Comparison of ENCODE assay signal across 10 mouse cellular contexts in the genomic region with DNA sequence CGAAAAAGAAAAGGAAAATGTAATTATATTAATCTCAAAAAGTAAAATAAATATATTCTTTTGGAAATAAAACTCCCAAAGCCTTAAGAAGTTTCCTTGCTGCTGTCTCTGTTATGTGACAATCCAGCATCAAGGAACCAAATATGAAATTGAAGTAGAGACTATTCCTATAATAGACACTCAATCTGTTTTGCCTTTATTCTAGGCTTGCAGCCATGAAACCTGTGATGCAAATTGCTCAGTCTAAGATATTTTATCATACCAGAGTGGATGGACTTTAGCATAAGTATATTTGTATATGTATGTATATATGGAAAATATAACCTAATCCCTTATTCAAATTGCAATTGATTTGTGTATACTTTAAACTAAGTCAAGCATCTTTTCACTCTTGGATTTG.
"Had no signal": no experiment of that assay in that cellular context is flagged by ENCODE, and none has a peak within 500 bp of the region (broad histone marks: within the 10 kb centered on the region; RNA-seq: fewer than 3 reads in every experiment).

No protein-coding gene starts in this region.

- ATAC-seq: liver, postnatal 0 days; lung, postnatal 0 days; midbrain, embryonic 13.5 days; midbrain, embryonic 15.5 days had no signal

- DNase-seq: liver, postnatal 0 days; lung, adult 2 months; lung, postnatal 14 days; lung, postnatal 36 days; thymus, adult 18-20 months; thymus, postnatal 14 days; thymus, postnatal 36 days had no signal
